In the genomic region with DNA sequence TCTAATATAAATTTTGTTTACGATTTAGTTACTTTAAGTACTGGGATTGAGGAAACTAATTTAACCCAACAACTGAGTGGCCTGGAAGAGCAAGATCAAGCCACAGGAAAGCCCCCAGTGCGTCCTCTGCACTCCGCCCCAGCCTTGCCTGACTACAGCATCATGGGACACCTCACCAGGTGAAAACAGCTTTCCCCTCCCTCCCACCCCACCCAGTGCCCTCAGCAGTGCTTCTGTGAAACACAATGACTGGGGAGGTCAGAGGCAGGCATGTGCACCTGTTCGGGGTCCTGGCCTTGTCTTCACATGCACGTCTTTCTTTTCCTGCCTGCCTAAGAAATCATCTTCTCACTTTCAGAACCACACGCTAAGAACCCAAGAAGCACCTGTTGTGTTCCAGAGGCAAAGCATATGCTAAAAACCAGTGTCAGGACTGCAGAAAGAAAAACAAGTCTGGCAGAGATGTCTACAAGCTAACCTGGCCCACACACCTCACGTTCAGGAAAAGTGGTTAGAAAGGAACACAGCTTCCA, we compare ENCODE assay signal across 10 mouse cellular contexts.
"Had no signal": no experiment of that assay in that cellular context is flagged by ENCODE, and none has a peak within 500 bp of the region (broad histone marks: within the 10 kb centered on the region; RNA-seq: fewer than 3 reads in every experiment).

No protein-coding gene starts in this region.

- H3K36me3 ChIP-seq: intestine, embryonic 15.5 days; limb, embryonic 12.5 days; stomach, embryonic 15.5 days had no signal

- H3K27me3 ChIP-seq: intestine, embryonic 15.5 days; midbrain, embryonic 12.5 days; stomach, embryonic 15.5 days had no signal

- H3K27ac ChIP-seq: intestine, embryonic 15.5 days; limb, embryonic 12.5 days; liver, embryonic 14.5 days; midbrain, embryonic 12.5 days; stomach, embryonic 15.5 days had no signal

- ATAC-seq: intestine, embryonic 15.5 days; midbrain, embryonic 16.5 days had no signal

- H3K9me3 ChIP-seq: intestine, embryonic 15.5 days; limb, embryonic 12.5 days; midbrain, embryonic 12.5 days; stomach, embryonic 15.5 days had no signal

- H3K4me3 ChIP-seq: intestine, embryonic 15.5 days; limb, embryonic 12.5 days; midbrain, embryonic 12.5 days; stomach, embryonic 15.5 days had no signal

- H3K9ac ChIP-seq: intestine, embryonic 15.5 days; limb, embryonic 12.5 days; liver, embryonic 14.5 days; midbrain, embryonic 12.5 days; stomach, embryonic 15.5 days had no signal

- H3K4me2 ChIP-seq: intestine, embryonic 15.5 days; limb, embryonic 12.5 days; midbrain, embryonic 12.5 days; stomach, embryonic 15.5 days had no signal

- DNase-seq: kidney, adult 9 months; kidney, postnatal 25 days; lung, adult 18-20 months; right cerebral cortex, postnatal 14 days had no signal
